17 mouse cellular contexts compared by ENCODE assay signal in the genomic region with DNA sequence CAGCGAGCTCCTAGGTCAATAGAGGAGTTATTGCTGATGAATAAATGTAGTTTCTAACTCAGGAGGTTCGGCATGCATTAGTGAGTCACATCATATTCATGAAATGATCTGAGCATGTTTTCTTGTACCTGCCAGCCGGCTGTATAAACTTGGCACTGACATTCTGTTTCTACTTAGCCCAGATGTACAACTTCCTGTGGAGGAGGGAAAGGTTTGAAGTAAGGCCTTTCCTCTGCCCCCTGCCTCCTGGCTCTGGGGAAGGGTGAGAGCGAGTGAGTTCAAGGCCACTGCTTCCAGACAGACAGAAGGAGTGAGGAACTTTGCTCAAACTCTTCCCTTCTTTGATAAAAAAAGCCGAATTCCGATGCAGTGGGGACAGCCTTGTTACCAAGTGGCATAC. TPM values are rescaled to one million over a fixed set of nuclear protein-coding genes. Genes with fewer than 3 reads are reported as not detected.
DNase-seq lines count a peak whose midpoint lies in the region; ATAC-seq lines count a peak whose summit lies in the region.
"Had no signal": no experiment of that assay in that cellular context is flagged by ENCODE, and none has a peak within 500 bp of the region (broad histone marks: within the 10 kb centered on the region; RNA-seq: fewer than 3 reads in every experiment).

No protein-coding gene starts in this region.

- no peak overlapping the region for H3K9ac ChIP-seq in embryonic facial prominence, embryonic 14.5 days (ENCODE audit: low read depth, low read length)
- no peak overlapping the region for H3K9ac ChIP-seq in stomach, embryonic 14.5 days (replicated peaks; ENCODE audit: low read depth, low read length)
- H3K9ac ChIP-seq: heart, embryonic 12.5 days; hindbrain, embryonic 12.5 days; kidney, embryonic 15.5 days; liver, embryonic 12.5 days had no signal

- peak; percentile 33 for DNase-seq in adrenal gland, postnatal 14 days
- no peak for DNase-seq in adrenal gland, adult 2 months
- DNase-seq in 3134 (ENCODE audit: extremely low read depth, insufficient read length, low spot score), result peak; percentile 57
- peak; percentile 61 for DNase-seq in embryonic facial prominence, embryonic 14.5 days (ENCODE audit: low spot score)
- DNase-seq in embryo, embryonic 11 days, result no peak
- no peak for DNase-seq in layer of hippocampus, postnatal 10 days (ENCODE audit: low spot score in 2 of 2)
- DNase-seq in frontal cortex, postnatal 10 days (ENCODE audit: low spot score in 2 of 2), result no peak
- DNase-seq: retina, postnatal 1 day had no signal

- 35% methylated on average over 6 of the region's 6 CpGs for WGBS in embryonic facial prominence, embryonic 14.5 days
- 42% methylated on average over 6 of the region's 6 CpGs for WGBS in stomach, embryonic 14.5 days

- H3K4me3 ChIP-seq in embryonic facial prominence, embryonic 14.5 days (ENCODE audit: low read depth, low read length), result no peak overlapping the region
- H3K4me3 ChIP-seq in stomach, embryonic 14.5 days (ENCODE audit: low read depth, low read length), result no peak overlapping the region
- H3K4me3 ChIP-seq: heart, embryonic 12.5 days; hindbrain, embryonic 12.5 days; kidney, embryonic 15.5 days; liver, embryonic 12.5 days; myocyte had no signal

- H3K27me3 ChIP-seq in embryonic facial prominence, embryonic 14.5 days (replicated peaks; ENCODE audit: control insufficient read depth, insufficient read depth, low read length), result no peaks in the 10 kb centered on the region
- no peaks in the 10 kb centered on the region for H3K27me3 ChIP-seq in stomach, embryonic 14.5 days (ENCODE audit: control insufficient read depth, insufficient read depth, low read length)
- H3K27me3 ChIP-seq: heart, embryonic 12.5 days; hindbrain, embryonic 12.5 days; kidney, embryonic 15.5 days; liver, embryonic 12.5 days had no signal

- peak overlapping the region; percentile 9 for H3K27ac ChIP-seq in embryonic facial prominence, embryonic 14.5 days (replicated peaks; ENCODE audit: low read depth, low read length)
- peak overlapping the region; percentile 27; the same call in 1 of the 2 replicates for H3K27ac ChIP-seq in stomach, embryonic 14.5 days (ENCODE audit: low read length)
- H3K27ac ChIP-seq: hindbrain, embryonic 12.5 days; kidney, embryonic 15.5 days; liver, embryonic 12.5 days had no signal

- H3K4me1 ChIP-seq in embryonic facial prominence, embryonic 14.5 days (ENCODE audit: control insufficient read depth, insufficient read depth, low read length), result peaks cover 41% of the 10 kb centered on the region
- H3K4me1 ChIP-seq in stomach, embryonic 14.5 days (ENCODE audit: control insufficient read depth, insufficient read depth, low read length), result peaks cover 9% of the 10 kb centered on the region

- no peaks in the 10 kb centered on the region for H3K9me3 ChIP-seq in embryonic facial prominence, embryonic 14.5 days (ENCODE audit: control insufficient read depth, low read length)
- no peaks in the 10 kb centered on the region for H3K9me3 ChIP-seq in stomach, embryonic 14.5 days (ENCODE audit: control insufficient read depth, low read depth, low read length)
- H3K9me3 ChIP-seq: heart, embryonic 12.5 days; hindbrain, embryonic 12.5 days; kidney, embryonic 15.5 days; liver, embryonic 12.5 days had no signal

- no peak overlapping the region for H3K4me2 ChIP-seq in embryonic facial prominence, embryonic 14.5 days (ENCODE audit: low read depth, low read length)
- no peak overlapping the region for H3K4me2 ChIP-seq in stomach, embryonic 14.5 days (replicated peaks; ENCODE audit: low read depth, low read length)
- H3K4me2 ChIP-seq: heart, embryonic 12.5 days; hindbrain, embryonic 12.5 days; kidney, embryonic 15.5 days; liver, embryonic 12.5 days had no signal

- ATAC-seq in embryonic facial prominence, embryonic 14.5 days (ENCODE audit: low read depth), result no peak
- no peak for ATAC-seq in stomach, embryonic 14.5 days (ENCODE audit: insufficient number of reproducible peaks, insufficient read depth, low FRiP score, low read depth)
- ATAC-seq: liver, embryonic 12.5 days had no signal

- H3K36me3 ChIP-seq in embryonic facial prominence, embryonic 14.5 days (ENCODE audit: control insufficient read depth, insufficient read depth, low read length), result no peaks in the 10 kb centered on the region
- no peaks in the 10 kb centered on the region for H3K36me3 ChIP-seq in stomach, embryonic 14.5 days (ENCODE audit: control insufficient read depth, insufficient read depth, low read length)
- H3K36me3 ChIP-seq: heart, embryonic 12.5 days; hindbrain, embryonic 12.5 days; kidney, embryonic 15.5 days; liver, embryonic 12.5 days had no signal

RNA-seq across cellular contexts. Expression of a gene that starts 39.0 kb away (rescaled TPM):
- not detected in 2 replicates for total RNA-seq in adrenal gland, postnatal 14 days (2021)
- total RNA-seq in adrenal gland, adult 2 months (2021), result not detected
- polyA plus RNA-seq in adrenal gland, adult 2 months (2012; rRNA removed), result not detected in 2 replicates
- not detected in 2 replicates for polyA plus RNA-seq in embryonic facial prominence, embryonic 14.5 days (2014; fragmentation: Nextera tagmentation; extraction: Ambion mirVana)
- polyA plus RNA-seq in stomach, embryonic 14.5 days (2014; fragmentation: Nextera tagmentation; extraction: Ambion mirVana), result not detected in 2 replicates
- total RNA-seq in layer of hippocampus, postnatal 10 days (2021), result not detected
- total RNA-seq: gastrocnemius, adult 18-20 months; layer of hippocampus, postnatal 25 days had no signal
- polyA plus RNA-seq: forebrain, embryonic 11.5 days; heart, embryonic 12.5 days; hindbrain, embryonic 12.5 days; liver, embryonic 12.5 days had no signal

Comparison
In these comparisons a context has a peak if more than half of its experiments do, and no peak if none do; other contexts are left out.
1. DNase-seq: peak in adrenal gland, postnatal 14 days (single experiment), 3134 (single experiment) and embryonic facial prominence, embryonic 14.5 days (single experiment); none in adrenal gland, adult 2 months (single experiment), embryo, embryonic 11 days (single experiment), layer of hippocampus, postnatal 10 days (0 of 2) and frontal cortex, postnatal 10 days (0 of 2).